Mouse (Mus musculus) thymus, adult 2 months (tissue): ENCODE results near the gene Adgrg3. TPM values are rescaled to one million over a fixed set of nuclear protein-coding genes. Genes with fewer than 3 reads are reported as not detected.

Experiments used
- DNase-seq: peaks from one replicate; pipeline ENCODE4 v3.0.0; 2021
- H3K27ac ChIP-seq: fragments of 200-500 bp; 2 replicates; pipeline ENCODE4 v1.5.1; 2012; ENCODE audit warnings: low read length, control low read depth; ENCODE audit not compliant: control insufficient read depth, insufficient read depth
- H3K27me3 ChIP-seq: fragments of 200-500 bp; 2 replicates; pipeline ENCODE4 v1.6.1; 2012; ENCODE audit warnings: mild to moderate bottlenecking, low read length, moderate library complexity, mixed read lengths; ENCODE audit not compliant: control insufficient read depth, insufficient read depth
- H3K36me3 ChIP-seq: fragments of 200-500 bp; 2 replicates; pipeline ENCODE4 v1.6.1; 2012; ENCODE audit warnings: mild to moderate bottlenecking, low read length, moderate library complexity; ENCODE audit not compliant: control insufficient read depth, insufficient read depth
- H3K4me1 ChIP-seq: fragments of 200-500 bp; replicated peaks from 2 replicates; pipeline ENCODE4 v1.6.1; 2012; ENCODE audit warnings: low read length; ENCODE audit not compliant: control insufficient read depth, insufficient read depth
- H3K4me3 ChIP-seq: fragments of 200-500 bp; 2 replicates; pipeline ENCODE4 v1.5.1; 2012; ENCODE audit warnings: mild to moderate bottlenecking, low read length, control low read depth, moderate library complexity; ENCODE audit not compliant: control insufficient read depth, insufficient read depth
- CTCF ChIP-seq: fragments of 200-500 bp; IDR thresholded peaks from 2 replicates; pipeline ENCODE4 v1.5.1; 2012; ENCODE audit warnings: mild to moderate bottlenecking, control low read depth, low read length, moderate library complexity, borderline replicate concordance; ENCODE audit not compliant: control insufficient read depth, poor library complexity, insufficient read depth; ENCODE audit errors: extremely low read depth
- POLR2A ChIP-seq: fragments of 200-500 bp; IDR thresholded peaks from 2 replicates; pipeline ENCODE4 v1.6.1; 2012; ENCODE audit warnings: mild to moderate bottlenecking, low read length, control low read depth, moderate library complexity; ENCODE audit not compliant: control insufficient read depth, poor library complexity, insufficient read depth; ENCODE audit errors: extremely low read depth
- WGBS: fragments of 180-500 bp; shearing (Covaris S2); methylation state at CpG from one replicate; pipeline ENCODE4 v1.1.7; 2018; 5-methylcytosine and 5-hydroxymethylcytosine counted together
- polyA plus RNA-seq: library from polyadenylated mRNA; depleted of rRNA; stranded (reverse); fragments of >200 nt; gene quantifications from 2 replicates; pipeline ENCODE4 v1.2.3, GENCODE M21; 2012

The Adgrg3 gene
- polyA plus RNA-seq, 1 experiment: 27.0 TPM

DNA sequence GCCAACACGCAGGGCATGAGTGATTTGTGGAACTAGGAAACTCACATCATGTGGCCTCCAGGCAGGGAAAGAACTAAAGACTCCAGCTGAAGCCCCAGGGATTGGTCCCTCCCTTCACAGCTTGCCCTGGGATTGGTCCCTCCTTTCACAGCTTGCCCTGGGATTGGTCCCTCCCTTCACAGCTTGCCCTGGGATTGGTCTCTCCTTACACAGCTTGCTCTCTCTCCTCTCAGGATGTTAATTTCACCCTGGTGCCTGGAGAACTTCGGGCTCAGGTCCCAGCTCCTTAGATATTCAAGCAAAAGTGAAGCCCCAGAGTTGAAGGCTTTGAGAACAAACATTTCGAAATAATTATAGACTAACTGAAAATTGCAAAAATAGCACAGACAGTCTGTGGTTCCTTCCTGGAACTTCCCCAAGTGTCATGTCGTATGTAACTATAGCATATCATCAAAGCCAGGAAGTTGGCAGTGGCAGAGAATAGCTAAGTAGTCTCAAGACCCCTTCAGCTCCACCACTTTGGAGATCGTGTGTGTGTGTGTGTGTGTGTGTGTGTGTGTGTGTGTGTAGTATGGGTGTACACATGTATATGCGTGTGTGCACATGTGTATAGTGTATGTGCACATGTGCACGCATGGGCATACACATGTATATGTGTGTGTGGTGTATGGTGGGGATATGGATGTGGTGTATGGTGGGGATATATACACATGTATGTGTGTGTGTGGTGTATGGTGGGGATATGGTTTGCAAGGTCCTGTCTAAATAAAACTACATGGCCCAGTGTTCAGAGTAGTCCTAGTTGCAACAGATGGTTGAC, 19.8 kb downstream of the Adgrg3 start:
- no peak for TF ChIP-seq POLR2A
- no peak for TF ChIP-seq CTCF
- WGBS: 24% methylated on average over 7 of the region's 7 CpGs
- H3K4me1 ChIP-seq: peaks cover 18% of the 10 kb centered on the region
- no peak overlapping the region for H3K27ac ChIP-seq
- no peaks in the 10 kb centered on the region for H3K27me3 ChIP-seq
- DNase-seq: no peak
- H3K4me3 ChIP-seq: no peak overlapping the region
- H3K36me3 ChIP-seq: no peaks in the 10 kb centered on the region

DNA sequence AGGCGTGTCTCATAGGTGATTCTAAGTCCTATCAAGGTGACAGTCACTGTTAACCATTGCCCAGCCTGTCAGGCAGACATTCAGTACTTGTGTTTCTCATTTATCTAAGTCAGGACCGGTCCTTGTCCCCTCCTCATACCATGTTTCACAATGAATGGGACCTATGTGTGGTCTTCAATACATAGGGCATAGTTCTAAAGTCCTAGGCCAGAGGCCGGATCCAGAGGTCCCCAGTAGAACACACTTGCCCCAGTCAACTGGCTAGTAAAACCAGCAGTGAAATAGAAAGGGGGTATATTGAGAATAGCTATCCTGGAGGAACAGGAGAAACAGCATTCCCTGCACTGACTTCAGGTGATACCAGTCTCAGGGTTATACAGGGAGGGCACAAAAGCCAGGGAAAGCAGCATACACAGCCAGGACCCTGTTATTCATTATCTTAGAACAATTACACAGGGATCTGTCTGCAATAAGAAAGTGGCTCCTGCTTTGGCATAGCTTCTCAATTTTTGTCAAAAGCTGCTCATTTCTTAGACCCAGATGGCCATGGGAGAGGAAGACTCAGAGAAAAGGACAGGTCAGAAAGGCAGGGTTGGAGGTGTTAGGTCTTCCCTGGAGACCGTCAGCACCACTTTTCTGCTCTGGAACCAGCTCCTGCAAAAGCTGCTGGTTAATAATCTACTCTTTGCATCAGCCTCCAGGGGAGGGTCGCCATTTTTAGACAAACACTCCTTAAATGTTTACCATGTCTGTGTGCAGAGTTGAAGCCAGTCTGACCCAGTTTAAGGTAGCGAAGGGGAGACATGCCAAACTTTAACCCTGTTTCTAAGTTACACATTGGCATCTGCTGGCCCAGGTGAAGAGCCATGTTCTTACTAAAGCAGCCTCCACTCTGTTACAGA, 24.6 kb downstream of the Adgrg3 start:
- Histone ChIP-seq H3K4me1 (peaks cover 5% of the 10 kb centered on the region), H3K27me3 (no peaks in the 10 kb centered on the region), H3K4me3 (no peak overlapping the region), H3K36me3 (no peaks in the 10 kb centered on the region), H3K27ac (no peak overlapping the region)
- TF ChIP-seq POLR2A (no peak), CTCF (no peak)
- WGBS: 91% methylated on average over 6 of the region's 6 CpGs
- DNase-seq: no peak

- H3K27me3 ChIP-seq: no peaks in the 10 kb centered on the region
- H3K27ac ChIP-seq: no peak overlapping the region
- H3K4me1 ChIP-seq: peaks cover 15% of the 10 kb centered on the region
- 91% methylated on average over 4 of the region's 4 CpGs for WGBS
- TF ChIP-seq POLR2A (no peak), CTCF (no peak)
- no peak for DNase-seq
- H3K4me3 ChIP-seq: no peak overlapping the region
- H3K36me3 ChIP-seq: no peaks in the 10 kb centered on the region
These were observed 27.3 kb downstream of the Adgrg3 start for GRCm38 (mm10) chr8:95044811-95045210.

GRCm38 (mm10) chr8:95046982-95047381, 29.5 kb downstream of the Adgrg3 start:
- WGBS: 22% methylated on average over 3 of the region's 3 CpGs
- DNase-seq: no peak
- Histone ChIP-seq H3K27me3 (no peaks in the 10 kb centered on the region), H3K4me1 (peaks cover 15% of the 10 kb centered on the region), H3K27ac (no peak overlapping the region), H3K36me3 (no peaks in the 10 kb centered on the region), H3K4me3 (no peak overlapping the region)
- TF ChIP-seq POLR2A: no peak
- TF ChIP-seq CTCF: no peak

DNA sequence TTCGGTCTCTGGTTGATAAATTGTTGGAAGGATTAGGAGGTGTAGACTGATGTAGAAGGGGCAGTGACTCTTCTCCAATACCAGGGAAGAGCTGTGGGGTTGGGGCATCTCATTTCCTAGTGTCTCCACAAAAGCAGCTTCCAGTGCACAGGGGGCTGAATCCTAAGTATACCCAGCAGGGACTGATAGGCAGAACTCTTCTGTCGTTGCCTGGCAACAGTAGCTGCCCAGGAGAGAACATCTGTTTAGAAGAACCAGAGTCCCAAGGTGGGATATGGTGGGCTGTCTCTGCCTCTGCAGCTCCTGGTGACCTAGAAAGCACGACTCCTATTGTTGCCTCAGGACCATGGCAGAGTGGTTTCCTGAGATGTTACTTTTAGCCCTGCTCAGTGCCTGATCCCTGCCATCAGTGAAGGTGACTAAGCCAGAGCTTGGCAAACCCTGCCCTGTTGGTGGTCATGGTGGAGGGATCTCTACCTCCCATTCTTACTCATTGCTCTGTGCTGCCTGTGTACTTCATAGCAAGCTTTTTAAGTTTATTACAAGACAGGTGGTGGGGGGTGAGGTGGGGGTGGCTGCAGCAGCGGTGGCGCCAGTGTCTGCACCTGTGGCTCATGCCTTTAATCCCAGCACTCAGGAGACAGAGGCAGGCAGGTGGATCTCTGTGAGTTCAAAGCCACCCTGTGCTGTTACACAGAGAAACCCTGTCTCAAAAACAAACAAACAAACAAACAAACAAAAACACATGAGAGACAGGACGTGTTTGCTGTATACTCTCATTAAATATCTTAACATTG, 30.6 kb downstream of the Adgrg3 start:
- Histone ChIP-seq H3K36me3 (no peaks in the 10 kb centered on the region), H3K27ac (no peak overlapping the region), H3K27me3 (no peaks in the 10 kb centered on the region), H3K4me1 (peaks cover 15% of the 10 kb centered on the region), H3K4me3 (no peak overlapping the region)
- TF ChIP-seq CTCF: no peak
- DNase-seq: no peak
- WGBS: 30% methylated on average over 6 of the region's 6 CpGs

DNA sequence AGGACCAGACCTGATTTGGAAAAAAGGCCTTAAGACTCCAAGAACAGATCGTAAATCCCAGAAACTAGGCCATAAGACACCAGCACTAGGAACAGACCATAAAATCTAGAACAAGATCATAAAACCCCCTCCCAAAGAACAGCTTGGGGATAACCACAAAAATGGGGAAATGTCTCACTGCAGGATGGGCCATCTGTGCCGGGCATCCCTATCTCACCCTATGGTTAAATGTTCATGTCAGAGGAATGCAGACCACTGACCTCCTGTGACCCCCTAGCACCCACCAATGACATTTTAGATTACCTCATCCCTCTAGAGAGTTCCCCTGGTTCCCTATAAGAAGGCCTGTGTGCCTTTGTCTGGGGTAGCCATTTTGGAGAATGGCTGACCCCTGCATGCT, 32.1 kb downstream of the Adgrg3 start:
- 53% methylated on average over 2 of the region's 2 CpGs for WGBS
- Histone ChIP-seq H3K36me3 (no peaks in the 10 kb centered on the region), H3K27ac (no peak overlapping the region), H3K4me3 (no peak overlapping the region), H3K27me3 (no peaks in the 10 kb centered on the region), H3K4me1 (peaks cover 15% of the 10 kb centered on the region)
- DNase-seq: no peak
- TF ChIP-seq CTCF (no peak), POLR2A (no peak)
